Mouse (Mus musculus) liver, embryonic 18 days (tissue): Measurements from ENCODE around the gene Mob3c. TPM values are rescaled to one million over a fixed set of nuclear protein-coding genes. Genes with fewer than 3 reads are reported as not detected.

ENCODE experiments used
- polyA plus RNA-seq: library from polyadenylated mRNA; depleted of rRNA; stranded (reverse); fragments of >200 nt; gene quantifications from 2 replicates; pipeline ENCODE4 v1.2.3, GENCODE M21; 2012; rRNA removed

Gene Mob3c
- polyA plus RNA-seq, result 8.9 and 9.6 TPM in 2 replicates

DNA sequence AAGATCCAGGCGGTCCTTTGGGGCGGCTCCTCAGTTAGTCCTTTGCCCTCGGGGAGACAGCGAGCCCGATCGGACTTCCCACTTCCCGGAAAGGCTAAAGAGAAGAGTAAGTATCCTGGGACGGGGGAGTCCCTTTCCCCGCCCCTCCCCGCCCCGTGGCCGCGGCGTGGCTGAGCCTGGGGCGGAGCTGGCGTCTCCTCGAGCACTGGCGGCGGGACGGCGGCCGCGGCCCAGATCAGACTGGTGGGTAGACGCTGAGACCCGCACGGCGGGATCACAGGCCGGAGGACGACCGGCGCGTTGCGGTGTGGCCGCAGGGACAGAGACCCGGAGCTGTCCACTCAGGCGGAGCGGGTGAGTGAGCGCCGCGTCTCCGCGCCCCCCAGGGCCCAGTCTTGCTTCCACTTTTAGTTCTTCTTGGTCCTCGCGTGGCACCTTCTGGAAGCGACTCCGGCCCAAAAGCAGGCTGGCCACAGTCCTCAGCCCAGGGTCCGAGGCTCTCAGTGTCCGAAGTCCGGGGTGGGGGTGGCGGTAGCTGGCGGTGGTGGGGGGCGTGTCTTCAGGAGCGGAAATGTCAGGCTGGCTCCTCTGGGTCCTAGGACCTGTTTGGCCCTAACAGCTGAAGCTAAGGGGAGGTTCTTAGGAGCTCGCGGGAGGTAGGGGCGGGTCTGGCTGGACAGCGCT lies at the start of gene Mob3c:
Gene Mob3c, plus strand, starts transcription at position 205 of the 684 bp plus-strand sequence.

DNA sequence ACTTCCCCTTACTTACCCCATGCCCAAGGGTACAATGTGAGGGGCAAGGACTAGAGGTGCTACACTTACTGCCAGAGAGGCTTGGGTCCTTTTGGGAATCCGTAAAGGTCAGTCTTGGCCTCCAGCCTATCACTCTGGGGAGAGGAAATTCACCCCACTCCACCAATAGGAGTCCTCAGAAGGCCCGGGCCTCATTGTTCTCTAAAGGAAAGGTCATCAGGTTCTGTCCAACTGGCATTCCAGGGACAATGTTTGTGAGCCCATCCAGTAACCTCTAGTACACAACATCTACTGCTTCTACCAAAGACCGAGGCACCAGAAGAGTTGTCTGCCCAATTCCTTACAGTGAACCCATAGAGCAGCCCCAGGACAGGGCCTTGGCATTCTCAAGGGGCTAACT lies 47.0 kb upstream of the Mob3c start, which contains the start of gene Tex38:
Gene Tex38, minus strand, starts transcription at position 101 of the 400 bp plus-strand sequence.

DNA sequence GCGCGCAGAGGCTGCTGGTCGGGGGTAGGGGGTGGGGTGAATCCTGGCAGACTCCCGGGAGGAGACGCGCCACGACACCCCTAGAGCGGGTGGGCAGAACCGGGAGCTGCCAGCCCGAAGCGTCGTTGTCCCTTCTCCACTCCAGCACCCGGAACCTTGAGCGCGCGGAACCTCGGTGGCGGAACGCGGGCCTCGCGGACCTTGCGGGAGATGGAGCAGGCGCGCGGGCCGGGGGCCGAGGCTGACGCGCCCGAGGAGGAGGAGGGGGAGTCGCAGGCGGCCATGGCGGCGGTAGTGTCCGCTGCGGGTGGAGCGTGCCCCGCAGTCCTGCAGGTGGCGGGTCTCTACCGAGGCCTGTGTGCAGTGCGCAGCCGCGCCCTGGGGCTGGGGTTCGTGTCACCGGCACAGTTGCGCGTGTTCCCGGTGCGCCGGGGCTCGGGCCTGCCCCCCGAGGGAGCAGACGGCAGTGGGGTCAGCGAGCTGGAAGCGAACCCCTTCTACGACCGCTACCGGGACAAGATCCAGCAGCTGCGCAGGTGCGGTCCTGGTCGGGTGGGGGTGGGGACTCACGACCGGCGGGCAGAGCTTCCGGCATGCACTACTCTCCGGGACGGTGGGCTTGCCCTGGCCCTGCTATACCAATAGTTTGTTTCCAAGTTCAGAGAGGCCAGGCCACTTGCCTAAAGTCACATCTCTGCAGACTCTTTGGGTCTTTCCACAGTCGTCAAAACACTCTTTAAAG lies 43.0 kb upstream of the Mob3c start, which contains the start of gene Atpaf1:
Gene Atpaf1, plus strand, starts transcription at position 44 of the 742 bp plus-strand sequence.

DNA sequence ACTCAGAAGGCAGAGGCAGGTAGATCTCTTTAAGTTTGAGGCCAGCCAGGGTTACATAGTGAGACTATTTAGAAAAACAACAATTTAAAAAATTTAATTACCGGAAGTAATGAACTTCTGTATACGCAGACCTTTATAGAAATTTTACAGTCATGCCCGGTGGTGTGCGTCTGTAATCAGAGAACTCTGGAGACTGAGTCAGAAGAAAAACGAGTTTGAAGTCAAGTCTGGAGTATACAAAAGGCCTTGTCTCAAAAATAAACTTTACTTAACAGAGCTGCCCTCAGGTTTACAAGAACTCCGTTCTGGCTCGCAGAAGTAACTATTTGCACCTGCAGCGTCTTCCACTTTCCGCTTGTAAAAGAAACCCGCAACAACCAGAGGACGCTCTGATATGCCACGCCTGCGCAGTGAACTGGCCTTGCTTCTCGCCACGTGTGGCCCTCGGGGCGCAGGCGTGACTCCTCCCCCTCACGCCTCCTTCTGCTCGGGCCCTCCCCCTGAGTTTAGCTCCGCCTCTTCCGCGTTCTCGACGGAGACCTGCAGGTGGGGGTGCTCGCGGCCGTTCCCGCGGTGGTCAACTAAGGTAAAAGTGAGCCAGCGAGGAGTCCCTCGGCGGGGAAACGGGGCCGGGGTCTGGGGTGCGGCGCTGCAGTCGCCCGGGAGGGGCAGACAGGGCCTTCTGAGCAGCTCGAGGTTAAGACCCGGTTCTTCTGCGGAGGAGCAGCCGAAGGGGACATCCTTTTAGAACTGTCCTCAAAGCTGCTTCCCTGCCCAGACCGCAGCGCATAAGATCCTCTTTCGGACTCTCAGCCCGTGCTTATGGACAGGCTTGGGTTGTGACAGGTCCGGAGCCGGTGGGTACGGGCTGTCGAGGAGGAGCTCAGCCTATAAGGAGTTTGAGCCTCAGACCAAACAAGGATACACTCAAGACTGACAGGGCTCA lies 11.1 kb downstream of the Mob3c start, which contains the start of gene Mknk1:
Gene Mknk1, plus strand, starts transcription at position 503 of the 946 bp plus-strand sequence.

GRCm38 (mm10) chr4:115884022-115884421 lies 56.1 kb downstream of the Mob3c start, which contains the start of gene Kncn:
Kncn (plus strand) TSS chr4:115884400.

Other genes starting within 250 kb of the Mob3c start
- 6.9 and 7.2 TPM in 2 replicates for gene Cyp4a32, start 227.1 kb upstream of the Mob3c start, polyA plus RNA-seq
- gene Cyp4b1, start 180.4 kb upstream of the Mob3c start, polyA plus RNA-seq, result 8.3 and 8.7 TPM in 2 replicates
- 7.0 and 7.2 TPM in 2 replicates for gene Efcab14, start 90.3 kb upstream of the Mob3c start, polyA plus RNA-seq
- 0.36 and 0.37 TPM in 2 replicates for gene Tex38, start 47.1 kb upstream of the Mob3c start, polyA plus RNA-seq
- gene Atpaf1, start 43.3 kb upstream of the Mob3c start, polyA plus RNA-seq, result 9.2 and 11.0 TPM in 2 replicates
- 48.5 and 49.7 TPM in 2 replicates for gene Mknk1, start 11.1 kb downstream of the Mob3c start, polyA plus RNA-seq
- gene Kncn, start 56.3 kb downstream of the Mob3c start, polyA plus RNA-seq, result not detected in 2 replicates
- not detected in 2 replicates for gene 6430628N08Rik, start 62.6 kb downstream of the Mob3c start, polyA plus RNA-seq
- not detected in 2 replicates for gene Dmbx1, start 111.8 kb downstream of the Mob3c start, polyA plus RNA-seq
- 23.5 TPM in 2 replicates for gene Faah, start 189.8 kb downstream of the Mob3c start, polyA plus RNA-seq
- gene Nsun4, start 225.8 kb downstream of the Mob3c start, polyA plus RNA-seq, result 5.7 and 6.3 TPM in 2 replicates
- gene Uqcrh, start 247.0 kb downstream of the Mob3c start, polyA plus RNA-seq, result 317 and 391 TPM in 2 replicates
- 15.1 and 15.8 TPM in 2 replicates for gene Lrrc41, start 247.2 kb downstream of the Mob3c start, polyA plus RNA-seq